Mouse (Mus musculus) liver, adult 10 weeks (tissue): Measurements from ENCODE around the gene Nr1h2. TPM values are rescaled to one million over a fixed set of nuclear protein-coding genes. Genes with fewer than 3 reads are reported as not detected.

Source experiments
- polyA plus RNA-seq: library from polyadenylated mRNA; stranded (reverse); fragments of 350-450 nt; fragmentation: Illumina TruSeq; extraction: RNeasy Lipid Tissue Mini Kit (QIAGEN cat#74804); gene quantifications from one replicate; pipeline ENCODE4 v1.2.3, GENCODE M21; 2014; ENCODE audit warnings: low read depth, low replicate concordance

The Nr1h2 gene
- polyA plus RNA-seq, result 2.0 TPM

GRCm38 (mm10) chr7:44553826-44554225, at the start of gene Nr1h2:
Nr1h2 (minus strand) TSS chr7:44553951.

GRCm38 (mm10) chr7:44590402-44591347, 36.9 kb upstream of the Nr1h2 start, which contains the start of gene Kcnc3:
Kcnc3 (plus strand) TSS chr7:44590664.

GRCm38 (mm10) chr7:44572213-44572701, 18.5 kb upstream of the Nr1h2 start, which contains the start of gene Napsa:
Napsa (plus strand) TSS chr7:44572380.

GRCm38 (mm10) chr7:44548497-44549087, 5.2 kb downstream of the Nr1h2 start, which contains the start of gene Pold1:
Pold1 (minus strand) TSS chr7:44548849.

GRCm38 (mm10) chr7:44531946-44532732, 21.6 kb downstream of the Nr1h2 start, which contains the start of gene Spib:
Spib (minus strand) TSS chr7:44532071.

GRCm38 (mm10) chr7:44524502-44524901, 29.2 kb downstream of the Nr1h2 start, which contains the start of gene Mybpc2:
Mybpc2 (minus strand) TSS chr7:44524656.

Other genes with a start within 250 kb of the Nr1h2 start
- gene Clec11a, start 247.0 kb downstream of the Nr1h2 start, polyA plus RNA-seq, result 0.40 TPM
- gene Shank1, start 243.7 kb downstream of the Nr1h2 start, polyA plus RNA-seq, result not detected
- gene Syt3, start 169.8 kb downstream of the Nr1h2 start, polyA plus RNA-seq, result not detected
- not detected for gene 1700008O03Rik, start 168.1 kb downstream of the Nr1h2 start, polyA plus RNA-seq
- not detected for gene Lrrc4b, start 124.9 kb downstream of the Nr1h2 start, polyA plus RNA-seq
- gene Aspdh, start 88.6 kb downstream of the Nr1h2 start, polyA plus RNA-seq, result 22.2 TPM
- gene Josd2, start 86.0 kb downstream of the Nr1h2 start, polyA plus RNA-seq, result 7.7 TPM
- gene Emc10, start 57.4 kb downstream of the Nr1h2 start, polyA plus RNA-seq, result 4.1 TPM
- gene Fam71e1, start 57.4 kb downstream of the Nr1h2 start, polyA plus RNA-seq, result not detected
- not detected for gene Mybpc2, start 29.3 kb downstream of the Nr1h2 start, polyA plus RNA-seq
- gene Spib, start 21.9 kb downstream of the Nr1h2 start, polyA plus RNA-seq, result not detected
- gene Pold1, start 5.1 kb downstream of the Nr1h2 start, polyA plus RNA-seq, result not detected
- gene Napsa, start 18.4 kb upstream of the Nr1h2 start, polyA plus RNA-seq, result 0.37 TPM
- 0.56 TPM for gene Kcnc3, start 36.7 kb upstream of the Nr1h2 start, polyA plus RNA-seq
- 0.37 TPM for gene Myh14, start 116.9 kb upstream of the Nr1h2 start, polyA plus RNA-seq
- not detected for gene Izumo2, start 154.8 kb upstream of the Nr1h2 start, polyA plus RNA-seq
- gene Vrk3, start 194.5 kb upstream of the Nr1h2 start, polyA plus RNA-seq, result 6.2 TPM
- gene Zfp473, start 197.1 kb upstream of the Nr1h2 start, polyA plus RNA-seq, result not detected